Mouse (Mus musculus): Measurements from ENCODE around the gene Csad. TPM values are rescaled to one million over a fixed set of nuclear protein-coding genes. Genes with fewer than 3 reads are reported as not detected.

The Csad gene
- total RNA-seq, 4 experiments from 2014 or later: 24.6 to 38.7 (median 31.1) TPM

- peak; percentile 74 to 96 for DNase-seq (ENCODE audit: low spot score in 2 of 2)
Observed at GRCm38 (mm10) chr15:102202971-102203834, 1.3 kb downstream of the Csad start, which contains the start of gene Zfp740. Gene Zfp740, plus strand, starts transcription at chr15:102203249.

- DNase-seq (ENCODE audit: low spot score in 2 of 2): no peak
Observed at GRCm38 (mm10) chr15:102198841-102199240, 5.7 kb downstream of the Csad start.

GRCm38 (mm10) chr15:102195373-102195772 is 9.2 kb downstream of the Csad start:
- DNase-seq (ENCODE audit: low spot score in 2 of 2): no peak

- no peak for DNase-seq (ENCODE audit: low spot score in 2 of 2)
Observed at GRCm38 (mm10) chr15:102194439-102194838, 10.1 kb downstream of the Csad start.

GRCm38 (mm10) chr15:102193652-102194051 is 10.9 kb downstream of the Csad start:
- no peak for DNase-seq (ENCODE audit: low spot score in 2 of 2)

GRCm38 (mm10) chr15:102192820-102193386 is 11.6 kb downstream of the Csad start:
- DNase-seq (ENCODE audit: low spot score in 2 of 2): no peak

GRCm38 (mm10) chr15:102192271-102192812 is 12.2 kb downstream of the Csad start:
- no peak for DNase-seq (ENCODE audit: low spot score in 2 of 2)

- no peak for DNase-seq (ENCODE audit: low spot score in 2 of 2)
Observed at GRCm38 (mm10) chr15:102191699-102192098, 12.8 kb downstream of the Csad start.

GRCm38 (mm10) chr15:102188883-102189282 is 15.6 kb downstream of the Csad start:
- DNase-seq (ENCODE audit: low spot score in 2 of 2): no peak

- no peak for DNase-seq (ENCODE audit: low spot score in 2 of 2)
Observed at GRCm38 (mm10) chr15:102188096-102188495, 16.4 kb downstream of the Csad start.

GRCm38 (mm10) chr15:102186239-102186638 is 18.3 kb downstream of the Csad start:
- DNase-seq (ENCODE audit: low spot score in 2 of 2): no peak

GRCm38 (mm10) chr15:102183076-102183475 is 21.4 kb downstream of the Csad start:
- DNase-seq (ENCODE audit: low spot score in 2 of 2): no peak

- no peak for DNase-seq (ENCODE audit: low spot score in 2 of 2)
Observed at GRCm38 (mm10) chr15:102179924-102180323, 24.6 kb downstream of the Csad start.

GRCm38 (mm10) chr15:102179106-102179505 is 25.4 kb downstream of the Csad start:
- no peak for DNase-seq (ENCODE audit: low spot score in 2 of 2)

- peak; percentile 33 to 66 for DNase-seq (ENCODE audit: low spot score in 2 of 2)
Observed at GRCm38 (mm10) chr15:102178279-102178678, 26.2 kb downstream of the Csad start.

- DNase-seq (ENCODE audit: low spot score in 2 of 2): no peak
Observed at GRCm38 (mm10) chr15:102177417-102177816, 27.1 kb downstream of the Csad start.

GRCm38 (mm10) chr15:102176571-102177316 is 27.8 kb downstream of the Csad start:
- no peak for DNase-seq (ENCODE audit: low spot score in 2 of 2)

- DNase-seq (ENCODE audit: low spot score in 2 of 2): no peak
Observed at GRCm38 (mm10) chr15:102175736-102176319, 28.7 kb downstream of the Csad start.

GRCm38 (mm10) chr15:102173581-102173980 is 30.9 kb downstream of the Csad start:
- DNase-seq (ENCODE audit: low spot score in 2 of 2): no peak

GRCm38 (mm10) chr15:102169064-102169463 is 35.5 kb downstream of the Csad start:
- no peak for DNase-seq (ENCODE audit: low spot score in 2 of 2)

GRCm38 (mm10) chr15:102167620-102168021 is 36.9 kb downstream of the Csad start:
- DNase-seq (ENCODE audit: low spot score in 2 of 2): no peak

Data from left cerebral cortex, adult 8-10 months (tissue).